Mouse (Mus musculus): ENCODE data around the gene Kpna3. TPM values are rescaled to one million over a fixed set of nuclear protein-coding genes. Genes with fewer than 3 reads are reported as not detected.

Gene Kpna3
- polyA plus RNA-seq (2015; fragmentation: Nextera tagmentation; extraction: Ambion mirVana): 88.0 and 101 TPM in 2 replicates

GRCm38 (mm10) chr14:61439661-61440559, at the start of gene Kpna3:
Gene Kpna3 (minus strand): TSS chr14:61439874.
- no peaks in the 10 kb centered on the region for H3K9me3 ChIP-seq (ENCODE audit: control insufficient read depth, low read length)
- peak; percentile 96 for ATAC-seq
- H3K4me1 ChIP-seq (replicated peaks; ENCODE audit: control insufficient read depth, insufficient read depth, low read length): peaks cover 19% of the 10 kb centered on the region
- H3K9ac ChIP-seq (replicated peaks; ENCODE audit: low read depth, low read length): peak within 1 kb of the TSS; percentile 95
- peak within 1 kb of the TSS; percentile 76 for H3K4me2 ChIP-seq (ENCODE audit: low read length)
- WGBS: 0% methylated on average over 79 of the region's 85 CpGs
- no peaks in the 10 kb centered on the region for H3K27me3 ChIP-seq (replicated peaks; ENCODE audit: control insufficient read depth, insufficient read depth, low read length)
- H3K4me3 ChIP-seq (replicated peaks; ENCODE audit: low read length): peak within 1 kb of the TSS; percentile 91
- H3K27ac ChIP-seq (ENCODE audit: low read length): peak within 1 kb of the TSS; percentile 98
- no peaks in the 10 kb centered on the region for H3K36me3 ChIP-seq (ENCODE audit: control insufficient read depth, insufficient read depth)

- H3K36me3 ChIP-seq (ENCODE audit: control insufficient read depth, insufficient read depth): no peaks in the 10 kb centered on the region
- H3K9ac ChIP-seq (replicated peaks; ENCODE audit: low read depth, low read length): no peak overlapping the region
- no peak for ATAC-seq
- H3K27me3 ChIP-seq (replicated peaks; ENCODE audit: control insufficient read depth, insufficient read depth, low read length): no peaks in the 10 kb centered on the region
- no peak overlapping the region for H3K4me3 ChIP-seq (replicated peaks; ENCODE audit: low read length)
- WGBS: 78% methylated on average over 2 of the region's 2 CpGs
- H3K4me1 ChIP-seq (replicated peaks; ENCODE audit: control insufficient read depth, insufficient read depth, low read length): no peaks in the 10 kb centered on the region
- 0 out of 2 replicates have a peak, but pooled peaks cover 4% of the 10 kb centered on the region for H3K9me3 ChIP-seq (ENCODE audit: control insufficient read depth, low read length)
- no peak overlapping the region for H3K4me2 ChIP-seq (ENCODE audit: low read length)
- H3K27ac ChIP-seq (ENCODE audit: low read length): no peak overlapping the region
These were observed 20.7 kb upstream of the Kpna3 start for GRCm38 (mm10) chr14:61460365-61460764.

- Histone ChIP-seq H3K4me2 (ENCODE audit: low read length) (no peak overlapping the region), H3K9ac (replicated peaks; ENCODE audit: low read depth, low read length) (no peak overlapping the region), H3K36me3 (ENCODE audit: control insufficient read depth, insufficient read depth) (no peaks in the 10 kb centered on the region), H3K27me3 (replicated peaks; ENCODE audit: control insufficient read depth, insufficient read depth, low read length) (no peaks in the 10 kb centered on the region), H3K4me1 (replicated peaks; ENCODE audit: control insufficient read depth, insufficient read depth, low read length) (no peaks in the 10 kb centered on the region), H3K9me3 (ENCODE audit: control insufficient read depth, low read length) (no peaks in the 10 kb centered on the region), H3K27ac (ENCODE audit: low read length) (no peak overlapping the region), H3K4me3 (replicated peaks; ENCODE audit: low read length) (no peak overlapping the region)
- WGBS: 56% methylated on average over 6 of the region's 6 CpGs
- no peak for ATAC-seq
These were observed 17.8 kb upstream of the Kpna3 start for GRCm38 (mm10) chr14:61457468-61457867.

- no peak overlapping the region for H3K4me3 ChIP-seq (replicated peaks; ENCODE audit: low read length)
- no peaks in the 10 kb centered on the region for H3K9me3 ChIP-seq (ENCODE audit: control insufficient read depth, low read length)
- H3K4me1 ChIP-seq (replicated peaks; ENCODE audit: control insufficient read depth, insufficient read depth, low read length): no peaks in the 10 kb centered on the region
- H3K27ac ChIP-seq (ENCODE audit: low read length): no peak overlapping the region
- H3K9ac ChIP-seq (replicated peaks; ENCODE audit: low read depth, low read length): no peak overlapping the region
- 60% methylated on average over 3 of the region's 3 CpGs for WGBS
- ATAC-seq: no peak
- H3K36me3 ChIP-seq (ENCODE audit: control insufficient read depth, insufficient read depth): no peaks in the 10 kb centered on the region
- H3K4me2 ChIP-seq (ENCODE audit: low read length): no peak overlapping the region
- H3K27me3 ChIP-seq (replicated peaks; ENCODE audit: control insufficient read depth, insufficient read depth, low read length): no peaks in the 10 kb centered on the region
These were observed 15.9 kb upstream of the Kpna3 start for GRCm38 (mm10) chr14:61455571-61455970.

- no peak overlapping the region for H3K9ac ChIP-seq (replicated peaks; ENCODE audit: low read depth, low read length)
- WGBS: 92% methylated on average over 4 of the region's 4 CpGs
- no peak overlapping the region for H3K4me2 ChIP-seq (ENCODE audit: low read length)
- no peaks in the 10 kb centered on the region for H3K4me1 ChIP-seq (replicated peaks; ENCODE audit: control insufficient read depth, insufficient read depth, low read length)
- no peak overlapping the region for H3K4me3 ChIP-seq (replicated peaks; ENCODE audit: low read length)
- no peak overlapping the region for H3K27ac ChIP-seq (ENCODE audit: low read length)
- ATAC-seq: no peak
- no peaks in the 10 kb centered on the region for H3K36me3 ChIP-seq (ENCODE audit: control insufficient read depth, insufficient read depth)
- H3K27me3 ChIP-seq (replicated peaks; ENCODE audit: control insufficient read depth, insufficient read depth, low read length): no peaks in the 10 kb centered on the region
- H3K9me3 ChIP-seq (ENCODE audit: control insufficient read depth, low read length): no peaks in the 10 kb centered on the region
These were observed 13.4 kb upstream of the Kpna3 start for GRCm38 (mm10) chr14:61453032-61453431.

GRCm38 (mm10) chr14:61452481-61452880, 12.8 kb upstream of the Kpna3 start:
- no peaks in the 10 kb centered on the region for H3K9me3 ChIP-seq (ENCODE audit: control insufficient read depth, low read length)
- H3K36me3 ChIP-seq (ENCODE audit: control insufficient read depth, insufficient read depth): no peaks in the 10 kb centered on the region
- no peak overlapping the region for H3K27ac ChIP-seq (ENCODE audit: low read length)
- no peak overlapping the region for H3K4me3 ChIP-seq (replicated peaks; ENCODE audit: low read length)
- 73% methylated on average over 6 of the region's 6 CpGs for WGBS
- no peaks in the 10 kb centered on the region for H3K27me3 ChIP-seq (replicated peaks; ENCODE audit: control insufficient read depth, insufficient read depth, low read length)
- no peak for ATAC-seq
- H3K4me2 ChIP-seq (ENCODE audit: low read length): no peak overlapping the region
- H3K9ac ChIP-seq (replicated peaks; ENCODE audit: low read depth, low read length): no peak overlapping the region
- H3K4me1 ChIP-seq (replicated peaks; ENCODE audit: control insufficient read depth, insufficient read depth, low read length): no peaks in the 10 kb centered on the region

GRCm38 (mm10) chr14:61447775-61448174, 8.1 kb upstream of the Kpna3 start:
- ATAC-seq: no peak
- Histone ChIP-seq H3K9ac (replicated peaks; ENCODE audit: low read depth, low read length) (no peak overlapping the region), H3K9me3 (ENCODE audit: control insufficient read depth, low read length) (no peaks in the 10 kb centered on the region), H3K27me3 (replicated peaks; ENCODE audit: control insufficient read depth, insufficient read depth, low read length) (no peaks in the 10 kb centered on the region), H3K36me3 (ENCODE audit: control insufficient read depth, insufficient read depth) (no peaks in the 10 kb centered on the region), H3K27ac (ENCODE audit: low read length) (no peak overlapping the region), H3K4me3 (replicated peaks; ENCODE audit: low read length) (no peak overlapping the region), H3K4me2 (ENCODE audit: low read length) (no peak overlapping the region), H3K4me1 (replicated peaks; ENCODE audit: control insufficient read depth, insufficient read depth, low read length) (no peaks in the 10 kb centered on the region)
- WGBS: 91% methylated on average over 6 of the region's 6 CpGs

- Histone ChIP-seq H3K27me3 (replicated peaks; ENCODE audit: control insufficient read depth, insufficient read depth, low read length) (no peaks in the 10 kb centered on the region), H3K27ac (ENCODE audit: low read length) (peak overlapping the region; percentile 98), H3K4me2 (ENCODE audit: low read length) (peak overlapping the region; percentile 76), H3K9ac (replicated peaks; ENCODE audit: low read depth, low read length) (peak overlapping the region; percentile 95), H3K9me3 (ENCODE audit: control insufficient read depth, low read length) (no peaks in the 10 kb centered on the region), H3K36me3 (ENCODE audit: control insufficient read depth, insufficient read depth) (no peaks in the 10 kb centered on the region), H3K4me3 (replicated peaks; ENCODE audit: low read length) (peak overlapping the region; percentile 91), H3K4me1 (replicated peaks; ENCODE audit: control insufficient read depth, insufficient read depth, low read length) (peaks cover 19% of the 10 kb centered on the region)
- under 1% methylated on average over 33 of the region's 62 CpGs for WGBS
- ATAC-seq: peak; percentile 61
These were observed 473 bp downstream of the Kpna3 start for GRCm38 (mm10) chr14:61439141-61439660.

GRCm38 (mm10) chr14:61438171-61438945, 1.3 kb downstream of the Kpna3 start:
- Histone ChIP-seq H3K36me3 (ENCODE audit: control insufficient read depth, insufficient read depth) (no peaks in the 10 kb centered on the region), H3K4me1 (replicated peaks; ENCODE audit: control insufficient read depth, insufficient read depth, low read length) (peaks cover 21% of the 10 kb centered on the region), H3K4me2 (ENCODE audit: low read length) (peak overlapping the region; percentile 76), H3K9ac (replicated peaks; ENCODE audit: low read depth, low read length) (peak overlapping the region; percentile 19; the same call in 1 of the 2 replicates), H3K4me3 (replicated peaks; ENCODE audit: low read length) (peak overlapping the region; percentile 91), H3K27ac (ENCODE audit: low read length) (no peak overlapping the region), H3K27me3 (replicated peaks; ENCODE audit: control insufficient read depth, insufficient read depth, low read length) (no peaks in the 10 kb centered on the region), H3K9me3 (ENCODE audit: control insufficient read depth, low read length) (no peaks in the 10 kb centered on the region)
- 8% methylated on average over 3 of the region's 3 CpGs for WGBS
- no peak for ATAC-seq
